Mouse (Mus musculus): ENCODE data around the gene Trp53.
A peak's percentile ranks its signal among the peaks of the same experiment; 100 is the strongest.

DNA sequence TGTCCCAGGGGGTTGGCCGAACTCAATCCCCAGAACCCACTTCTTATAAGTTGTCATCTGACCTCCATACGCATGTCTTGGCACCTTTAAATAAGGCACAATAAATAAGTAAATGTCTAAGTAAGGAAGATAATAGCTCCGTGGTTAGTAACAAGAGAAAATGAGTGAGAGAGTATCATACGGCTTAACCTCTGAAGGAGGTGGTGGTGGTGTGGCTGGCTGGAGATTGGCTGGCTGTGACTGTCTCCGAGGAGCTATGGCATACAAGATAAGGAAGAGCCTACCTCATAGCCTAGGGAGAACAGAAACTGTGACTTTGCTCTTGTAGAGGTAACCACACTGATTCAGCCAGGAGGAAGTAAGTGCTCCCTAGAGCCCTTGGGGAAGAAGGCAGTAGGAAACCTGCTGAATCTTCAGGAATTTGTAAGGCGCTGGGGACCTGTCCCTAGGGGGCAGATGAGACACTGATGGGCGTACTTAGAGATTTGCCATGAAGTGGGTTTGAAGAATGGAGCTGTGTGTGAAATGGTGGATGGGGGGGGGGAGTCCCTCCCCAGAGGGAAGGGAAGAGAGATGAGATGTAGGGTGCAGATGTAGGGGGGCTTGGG is 5.7 kb downstream of the Trp53 start:
- TF ChIP-seq MAX (IDR thresholded peaks at IDR 0.05; ENCODE audit: low read length) (no peak), MXI1 (IDR thresholded peaks at IDR 0.05; ENCODE audit: low read depth, low read length) (peak; percentile 85), POLR2A (IDR thresholded peaks at IDR 0.05; ENCODE audit: control insufficient read depth in 1 of 2, insufficient read depth in 1 of 2, low read depth in 1 of 2, low read length in 2 of 2, poor library complexity in 1 of 2) (peak in 1 of 2 experiments; percentile 55; a peak in 2 of 4 replicates)

All from MEL (cell line).